Mouse (Mus musculus): Measurements from ENCODE around the gene Olfr668. TPM values are rescaled to one million over a fixed set of nuclear protein-coding genes. Genes with fewer than 3 reads are reported as not detected.
"Not testable (repeated sequence)": the region's sequence is repeated elsewhere in the genome, so short reads cannot be mapped to it uniquely, and the experiment has no call there.

The Olfr668 gene
- not detected in 2 replicates for total RNA-seq (2014; fragmentation: Nextera tagmentation)
- 0.12 TPM in 1 of 2 replicates, not detected in the other for total RNA-seq (2017)
- polyA plus RNA-seq (2012), result not detected in 2 replicates

- no peak for ATAC-seq (ENCODE audit: extremely low read depth, insufficient number of reproducible peaks, low FRiP score, poor library complexity, severe bottlenecking)
- H3K27me3 ChIP-seq (ENCODE audit: insufficient read depth, low read length), result no peaks in the 10 kb centered on the region
- no peak within 1 kb of the TSS for H3K4me3 ChIP-seq (ENCODE audit: low read depth, low read length)
- DNase-seq (ENCODE audit: low spot score), result no peak
- H3K36me3 ChIP-seq (replicated peaks), result no peaks in the 10 kb centered on the region
- no peaks in the 10 kb centered on the region for H3K4me1 ChIP-seq (ENCODE audit: insufficient read depth, low read depth, low read length)
- no peaks in the 10 kb centered on the region; the same call in 1 of the 2 replicates for H3K9me3 ChIP-seq (replicated peaks)
- TF ChIP-seq TAL1 (conservative IDR thresholded peaks at IDR 0.05; ENCODE audit: low read depth, low read length) (no peak), GATA2 (IDR thresholded peaks at IDR 0.05; ENCODE audit: borderline replicate concordance, low read depth, low read length) (no peak), CTCF (IDR thresholded peaks at IDR 0.05; ENCODE audit: low read depth, low read length) (no peak), GATA1 (IDR thresholded peaks at IDR 0.05; ENCODE audit: borderline replicate concordance, low read length) (no peak), POLR2AphosphoS5 (IDR thresholded peaks at IDR 0.05; ENCODE audit: insufficient replicate concordance, low read depth, low read length) (no peak)
Observed at GRCm38 (mm10) chr7:104927957-104928356, at the start of gene Olfr668. Gene Olfr668 (minus strand): TSS chr7:104928057.

DNA sequence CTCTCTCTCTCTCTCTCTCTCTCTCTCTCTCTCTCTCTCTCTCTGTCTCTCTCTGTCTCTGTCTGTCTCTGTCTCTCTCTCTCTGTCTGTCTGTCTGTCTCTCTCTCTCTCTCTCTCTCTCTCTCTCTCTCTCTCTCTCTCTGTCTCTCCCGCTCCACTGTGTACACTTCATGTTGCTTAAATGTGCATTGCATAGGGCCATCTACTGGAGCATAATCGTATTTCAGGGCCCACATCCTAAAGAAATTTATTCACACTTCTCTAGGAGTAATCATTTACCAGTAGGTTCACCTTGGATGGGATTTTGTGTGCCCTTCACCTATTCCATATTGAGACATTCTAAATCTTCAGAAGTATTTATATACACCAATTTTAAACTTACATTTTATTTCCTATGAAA, 44.6 kb upstream of the Olfr668 start:
- DNase-seq (ENCODE audit: low spot score), result not testable (repeated sequence)

GRCm38 (mm10) chr7:104962520-104962919, 34.7 kb upstream of the Olfr668 start, which contains the start of gene Olfr670:
Gene Olfr670 (minus strand): TSS chr7:104962620.
- Histone ChIP-seq H3K4me1 (ENCODE audit: insufficient read depth, low read depth, low read length) (no peaks in the 10 kb centered on the region), H3K36me3 (replicated peaks) (no peaks in the 10 kb centered on the region), H3K4me3 (ENCODE audit: low read depth, low read length) (no peak within 1 kb of the TSS), H3K27me3 (ENCODE audit: insufficient read depth, low read length) (no peaks in the 10 kb centered on the region), H3K9me3 (replicated peaks) (no peaks in the 10 kb centered on the region)
- DNase-seq (ENCODE audit: low spot score) (no peak), ATAC-seq (ENCODE audit: extremely low read depth, insufficient number of reproducible peaks, low FRiP score, poor library complexity, severe bottlenecking) (no peak)
- TF ChIP-seq GATA1 (IDR thresholded peaks at IDR 0.05; ENCODE audit: borderline replicate concordance, low read length) (no peak), GATA2 (IDR thresholded peaks at IDR 0.05; ENCODE audit: borderline replicate concordance, low read depth, low read length) (no peak), CTCF (IDR thresholded peaks at IDR 0.05; ENCODE audit: low read depth, low read length) (no peak), POLR2AphosphoS5 (IDR thresholded peaks at IDR 0.05; ENCODE audit: insufficient replicate concordance, low read depth, low read length) (no peak), TAL1 (conservative IDR thresholded peaks at IDR 0.05; ENCODE audit: low read depth, low read length) (no peak)

More for the DNA sequence above, 44.6 kb upstream of the Olfr668 start:
- H3K27me3 ChIP-seq (ENCODE audit: insufficient read depth, low read length); H3K4me1 ChIP-seq (ENCODE audit: insufficient read depth, low read depth, low read length); ATAC-seq (ENCODE audit: extremely low read depth, insufficient number of reproducible peaks, low FRiP score, poor library complexity, severe bottlenecking); H3K4me3 ChIP-seq (ENCODE audit: low read depth, low read length); H3K36me3 ChIP-seq (replicated peaks); H3K9me3 ChIP-seq (replicated peaks): not testable (repeated sequence)

DNA sequence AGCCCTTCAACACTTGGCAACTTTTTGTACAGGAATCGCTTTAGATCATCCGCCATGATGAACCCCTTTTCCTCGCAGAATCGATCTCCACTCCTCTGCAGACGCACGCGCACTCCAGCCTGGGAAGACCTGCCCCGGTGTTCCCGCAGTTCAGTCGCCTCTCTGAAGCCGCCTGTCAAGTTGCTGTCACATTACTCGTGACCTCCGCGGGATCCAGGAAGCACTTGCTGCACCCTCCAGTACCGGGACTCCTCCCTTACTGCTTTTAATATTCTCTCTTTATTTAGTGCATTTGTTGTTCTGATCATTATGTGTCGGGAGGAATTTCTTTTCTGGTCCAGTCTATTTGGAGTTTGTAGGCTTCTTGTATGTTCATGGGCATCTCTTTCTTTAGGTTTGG, 22.4 kb upstream of the Olfr668 start:
- not testable (repeated sequence) for H3K36me3 ChIP-seq (replicated peaks); H3K4me1 ChIP-seq (ENCODE audit: insufficient read depth, low read depth, low read length); H3K27me3 ChIP-seq (ENCODE audit: insufficient read depth, low read length); H3K4me3 ChIP-seq (ENCODE audit: low read depth, low read length); H3K9me3 ChIP-seq (replicated peaks); DNase-seq (ENCODE audit: low spot score)
- peak; percentile 54; the same call in 1 of the 2 replicates for ATAC-seq (ENCODE audit: extremely low read depth, insufficient number of reproducible peaks, low FRiP score, poor library complexity, severe bottlenecking)

DNA sequence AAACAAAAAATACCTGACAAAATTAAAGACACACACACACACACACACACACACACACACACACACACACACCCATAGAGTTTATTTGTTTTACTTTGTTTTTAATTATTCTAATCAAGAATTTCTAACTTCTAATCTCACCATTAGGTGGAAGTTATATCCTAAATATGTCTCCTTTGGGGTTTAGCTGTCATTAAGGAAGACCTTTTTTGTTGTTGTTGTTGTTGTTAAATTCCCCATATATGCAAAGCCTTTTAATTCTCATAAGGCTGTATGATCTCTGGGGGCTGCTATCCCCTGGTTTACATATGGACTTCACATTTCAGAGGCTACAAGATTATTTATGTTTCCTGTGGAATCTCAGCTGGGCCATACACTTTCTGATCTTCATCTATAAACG, 6.1 kb upstream of the Olfr668 start, which contains the start of gene Olfr669:
Olfr669 (plus strand) TSS at position 301 of the 400 bp plus-strand sequence.
- H3K4me3 ChIP-seq (ENCODE audit: low read depth, low read length), result no peak within 1 kb of the TSS
- no peaks in the 10 kb centered on the region; the same call in 1 of the 2 replicates for H3K9me3 ChIP-seq (replicated peaks)
- ATAC-seq (ENCODE audit: extremely low read depth, insufficient number of reproducible peaks, low FRiP score, poor library complexity, severe bottlenecking) (no peak), DNase-seq (ENCODE audit: low spot score) (no peak)
- H3K27me3 ChIP-seq (ENCODE audit: insufficient read depth, low read length), result no peaks in the 10 kb centered on the region
- no peaks in the 10 kb centered on the region for H3K36me3 ChIP-seq (replicated peaks)
- H3K4me1 ChIP-seq (ENCODE audit: insufficient read depth, low read depth, low read length), result no peaks in the 10 kb centered on the region
- TF ChIP-seq TAL1 (conservative IDR thresholded peaks at IDR 0.05; ENCODE audit: low read depth, low read length) (no peak), GATA2 (IDR thresholded peaks at IDR 0.05; ENCODE audit: borderline replicate concordance, low read depth, low read length) (no peak), POLR2AphosphoS5 (IDR thresholded peaks at IDR 0.05; ENCODE audit: insufficient replicate concordance, low read depth, low read length) (no peak), GATA1 (IDR thresholded peaks at IDR 0.05; ENCODE audit: borderline replicate concordance, low read length) (no peak), CTCF (IDR thresholded peaks at IDR 0.05; ENCODE audit: low read depth, low read length) (no peak)

- TF ChIP-seq POLR2AphosphoS5 (IDR thresholded peaks at IDR 0.05; ENCODE audit: insufficient replicate concordance, low read depth, low read length) (no peak), GATA2 (IDR thresholded peaks at IDR 0.05; ENCODE audit: borderline replicate concordance, low read depth, low read length) (no peak)
- H3K4me3 ChIP-seq (ENCODE audit: low read depth, low read length), result no peak within 1 kb of the TSS
- H3K27me3 ChIP-seq (ENCODE audit: insufficient read depth, low read length), result no peaks in the 10 kb centered on the region
- DNase-seq (ENCODE audit: low spot score), result no peak
- no peaks in the 10 kb centered on the region for H3K9me3 ChIP-seq (replicated peaks)
- no peaks in the 10 kb centered on the region for H3K36me3 ChIP-seq (replicated peaks)
- H3K4me1 ChIP-seq (ENCODE audit: insufficient read depth, low read depth, low read length), result no peaks in the 10 kb centered on the region
- ATAC-seq (ENCODE audit: extremely low read depth, insufficient number of reproducible peaks, low FRiP score, poor library complexity, severe bottlenecking), result no peak
Observed at GRCm38 (mm10) chr7:104921382-104921781, 6.5 kb downstream of the Olfr668 start, which contains the start of gene Olfr667. Gene Olfr667 (minus strand): TSS chr7:104921482.

DNA sequence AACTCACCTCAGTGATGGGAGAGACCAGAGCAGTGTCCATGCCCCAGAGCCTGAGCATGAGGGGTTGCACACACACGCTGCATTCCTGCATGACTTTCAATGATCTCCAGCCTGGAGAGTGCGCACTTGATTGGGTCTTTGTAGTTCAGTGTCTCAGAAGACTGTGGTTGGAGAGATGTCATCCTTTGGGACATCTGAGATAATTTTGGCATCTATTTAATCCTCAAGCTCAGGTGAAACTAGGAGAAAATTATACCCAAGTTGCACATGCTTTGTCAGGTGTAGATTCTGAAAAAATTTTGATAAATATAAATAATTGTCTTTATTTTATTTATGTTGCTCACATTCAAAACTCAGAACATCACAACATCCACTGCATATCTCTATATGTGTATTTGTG, 32.0 kb downstream of the Olfr668 start, which contains the start of gene Olfr666:
Olfr666 (minus strand) TSS at position 101 of the 400 bp plus-strand sequence.
- no peaks in the 10 kb centered on the region for H3K27me3 ChIP-seq (ENCODE audit: insufficient read depth, low read length)
- H3K4me3 ChIP-seq (ENCODE audit: low read depth, low read length), result no peak within 1 kb of the TSS
- H3K4me1 ChIP-seq (ENCODE audit: insufficient read depth, low read depth, low read length), result no peaks in the 10 kb centered on the region
- ATAC-seq (ENCODE audit: extremely low read depth, insufficient number of reproducible peaks, low FRiP score, poor library complexity, severe bottlenecking) (no peak), DNase-seq (ENCODE audit: low spot score) (no peak)
- TF ChIP-seq POLR2AphosphoS5 (IDR thresholded peaks at IDR 0.05; ENCODE audit: insufficient replicate concordance, low read depth, low read length) (no peak), TAL1 (conservative IDR thresholded peaks at IDR 0.05; ENCODE audit: low read depth, low read length) (no peak), GATA2 (IDR thresholded peaks at IDR 0.05; ENCODE audit: borderline replicate concordance, low read depth, low read length) (no peak), CTCF (IDR thresholded peaks at IDR 0.05; ENCODE audit: low read depth, low read length) (no peak), GATA1 (IDR thresholded peaks at IDR 0.05; ENCODE audit: borderline replicate concordance, low read length) (no peak)
- no peaks in the 10 kb centered on the region for H3K9me3 ChIP-seq (replicated peaks)
- H3K36me3 ChIP-seq (replicated peaks), result no peaks in the 10 kb centered on the region

Data from G1E (cell line).